Mouse (Mus musculus) olfactory bulb, adult 2 months (tissue): Measurements from ENCODE around the gene Ncapd3.

Source experiments
- CTCF ChIP-seq: fragments of 200-500 bp; IDR thresholded peaks from 2 replicates; pipeline ENCODE4 v1.5.1; 2012; ENCODE audit warnings: low read depth, mild to moderate bottlenecking, low read length, moderate library complexity; ENCODE audit not compliant: insufficient read depth
- POLR2A ChIP-seq: fragments of 200-500 bp; IDR thresholded peaks from 2 replicates; pipeline ENCODE4 v1.6.1; 2012; ENCODE audit warnings: mild to moderate bottlenecking, low read depth, low read length, moderate library complexity; ENCODE audit not compliant: insufficient read depth

DNA sequence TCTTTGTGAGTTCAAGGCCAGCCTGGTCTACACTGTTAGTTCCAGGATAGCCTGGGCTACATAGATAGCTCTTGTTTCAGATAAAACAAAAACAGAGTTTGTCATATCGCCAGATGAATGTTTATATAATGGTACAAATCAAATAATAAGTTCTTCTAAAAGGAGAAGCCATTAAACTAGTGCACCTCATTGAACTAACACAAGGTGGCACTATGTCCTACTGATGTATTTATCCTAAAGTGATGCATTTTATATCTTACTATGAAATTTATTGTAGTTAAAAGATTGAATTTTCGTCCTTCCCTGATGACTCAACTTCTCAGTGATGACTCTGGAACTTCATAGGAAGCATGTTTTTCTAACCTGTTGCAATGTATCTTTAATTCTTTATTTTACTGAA is 19.5 kb downstream of the Ncapd3 start:
- no peak for TF ChIP-seq CTCF
- TF ChIP-seq POLR2A = no peak
